Mouse (Mus musculus) embryonic fibroblast, embryonic 13.5 days (primary cell): ENCODE data around the gene 3110082I17Rik.

Experiments used
- CTCF ChIP-seq: IDR thresholded peaks from 2 replicates; pipeline ENCODE4 v1.5.1; 2011; ENCODE audit warnings: mild to moderate bottlenecking, control low read depth, low read length, moderate library complexity, borderline replicate concordance; ENCODE audit not compliant: insufficient read depth
- POLR2A ChIP-seq: IDR thresholded peaks from 2 replicates; pipeline ENCODE4 v1.6.1; 2011; ENCODE audit warnings: low read depth, mild to moderate bottlenecking, control low read depth, low read length, moderate library complexity

- peak; percentile 82 for TF ChIP-seq CTCF
- no peak for TF ChIP-seq POLR2A
Measured at GRCm38 (mm10) chr5:139344021-139344686, 116.2 kb downstream of the 3110082I17Rik start.
